Mouse (Mus musculus): Measurements from ENCODE around the gene Sh3gl2.

DNA sequence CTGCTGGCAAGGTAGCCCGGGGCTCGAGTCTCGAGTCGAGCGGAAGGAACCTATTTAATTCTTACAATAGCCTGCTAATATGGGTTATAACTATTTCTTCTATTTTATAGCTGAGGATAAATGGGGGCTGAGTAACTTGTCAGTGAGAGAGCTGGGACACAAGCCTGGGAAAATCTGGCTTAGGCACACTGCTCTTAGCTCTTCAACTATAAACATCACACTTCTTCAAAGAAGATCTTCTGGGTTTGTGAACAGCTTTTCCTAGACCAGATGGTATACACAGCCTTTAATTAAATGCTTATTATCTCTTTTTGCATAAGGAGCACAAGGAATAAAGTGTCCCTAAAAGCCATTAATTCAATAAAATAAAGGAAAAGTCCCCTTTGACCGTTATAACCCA is 278.7 kb downstream of the Sh3gl2 start:
- TF ChIP-seq CTCF (IDR thresholded peaks at IDR 0.05; ENCODE audit: control insufficient read depth, insufficient read depth, insufficient read length) (no peak), MAX (IDR thresholded peaks at IDR 0.05) (no peak), MYOD1 (IDR thresholded peaks at IDR 0.05; ENCODE audit: control insufficient read depth, insufficient read length, low read depth) (no peak)

Measured in C2C12 (cell line).